Mouse (Mus musculus) MEL (cell line): ENCODE data around the gene Eprs. TPM values are rescaled to one million over a fixed set of nuclear protein-coding genes. Genes with fewer than 3 reads are reported as not detected.

Experiments used
- DNase-seq: peaks from one replicate; pipeline ENCODE4 v3.0.0; 2011; ENCODE audit warnings: low read depth, low spot score
- H3K27ac ChIP-seq: 2 replicates; pipeline ENCODE4 v1.5.1; 2012; ENCODE audit warnings: low read depth, mild to moderate bottlenecking, control low read depth, low read length, moderate library complexity; ENCODE audit not compliant: control insufficient read depth
- H3K27me3 ChIP-seq, 2 experiments: fragments of 150-350 bp in 1 of 2; sonication (generic) in 1 of 2; 2 replicates each; pipeline ENCODE4 v1.6.1; 2012; ENCODE audit warnings: low read length in 2 of 2, mild to moderate bottlenecking in 2 of 2, improper control_type of control experiment in 1 of 2, moderate library complexity in 1 of 2; ENCODE audit not compliant: insufficient read depth in 2 of 2, control insufficient read depth in 1 of 2
- H3K36me3 ChIP-seq, 2 experiments: 2 replicates each; pipeline ENCODE4 v1.6.1; 2012 to 2014; ENCODE audit warnings: low read length in 2 of 2, improper control_type of control experiment in 1 of 2, inconsistent platforms in 1 of 2, mild to moderate bottlenecking in 1 of 2; ENCODE audit not compliant: insufficient read depth in 2 of 2, control insufficient read depth in 1 of 2
- H3K4me1 ChIP-seq, 2 experiments: fragments of 150-350 bp in 1 of 2; sonication (generic) in 1 of 2; 2 replicates each; pipeline ENCODE4 v1.6.1; 2012; ENCODE audit warnings: low read length in 2 of 2, improper control_type of control experiment in 1 of 2, mild to moderate bottlenecking in 1 of 2; ENCODE audit not compliant: insufficient read depth in 2 of 2, control insufficient read depth in 1 of 2
- H3K4me3 ChIP-seq, 2 experiments: fragments of 150-350 bp in 1 of 2; sonication (generic) in 1 of 2; 2 replicates each; pipeline ENCODE4 v1.5.1; 2012; ENCODE audit warnings: low read depth in 2 of 2, low read length in 2 of 2, mild to moderate bottlenecking in 2 of 2, moderate library complexity in 2 of 2, control low read depth in 1 of 2, improper control_type of control experiment in 1 of 2; ENCODE audit not compliant: control insufficient read depth in 1 of 2, insufficient read depth in 1 of 2
- H3K79me2 ChIP-seq: 2 replicates; pipeline ENCODE4 v1.6.1; 2012; ENCODE audit warnings: mild to moderate bottlenecking, low read length, moderate library complexity; ENCODE audit not compliant: control insufficient read depth, poor library complexity, insufficient read depth
- H3K9ac ChIP-seq: 2 replicates; pipeline ENCODE4 v1.6.1; 2012; ENCODE audit warnings: low read depth, mild to moderate bottlenecking, control low read depth, low read length, moderate library complexity; ENCODE audit not compliant: control insufficient read depth, poor library complexity, severe bottlenecking
- H3K9me3 ChIP-seq: fragments of 150-350 bp; sonication (generic); replicated peaks from 2 replicates; pipeline ENCODE4 v1.6.1; 2012; ENCODE audit warnings: mild to moderate bottlenecking, low read length, improper control_type of control experiment, moderate library complexity; ENCODE audit not compliant: insufficient read depth
- BHLHE40 ChIP-seq: IDR thresholded peaks from 2 replicates; pipeline ENCODE4 v1.6.1; 2012; ENCODE audit warnings: low read depth, mild to moderate bottlenecking, inconsistent platforms, low read length, improper control_type of control experiment, borderline replicate concordance
- CHD2 ChIP-seq: IDR thresholded peaks from 2 replicates; pipeline ENCODE4 v1.6.1; 2011; ENCODE audit warnings: low read length, improper control_type of control experiment
- CTCF ChIP-seq, 3 experiments: IDR thresholded peaks in 2 of 3; conservative IDR thresholded peaks in 1 of 3; 2 replicates each; pipeline ENCODE4 v1.5.1; 2011 to 2012; ENCODE audit warnings: low read length in 3 of 3, low read depth in 2 of 3, mild to moderate bottlenecking in 2 of 3, improper control_type of control experiment in 1 of 3, inconsistent platforms in 1 of 3, mixed read lengths in 1 of 3, moderate library complexity in 1 of 3; ENCODE audit not compliant: control insufficient read depth in 1 of 3, insufficient read depth in 1 of 3, poor library complexity in 1 of 3, severe bottlenecking in 1 of 3
- E2F4 ChIP-seq: IDR thresholded peaks from 2 replicates; pipeline ENCODE4 v1.6.1; 2011; ENCODE audit warnings: low read depth, low read length, improper control_type of control experiment, borderline replicate concordance
- ELF1 ChIP-seq: IDR thresholded peaks from 2 replicates; pipeline ENCODE4 v1.6.1; 2014; ENCODE audit warnings: low read depth, mild to moderate bottlenecking, inconsistent platforms, low read length, improper control_type of control experiment, moderate library complexity
- EP300 ChIP-seq, 2 experiments: IDR thresholded peaks; 2 replicates each; pipeline ENCODE4 v1.6.1; 2011; ENCODE audit warnings: improper control_type of control experiment in 2 of 2, low read length in 2 of 2, low read depth in 1 of 2, mild to moderate bottlenecking in 1 of 2
- GABPA ChIP-seq: IDR thresholded peaks from 2 replicates; pipeline ENCODE4 v1.6.1; 2012; ENCODE audit warnings: low read depth, mild to moderate bottlenecking, inconsistent platforms, low read length, improper control_type of control experiment, moderate library complexity
- GATA1 ChIP-seq: IDR thresholded peaks from 2 replicates; pipeline ENCODE4 v1.6.1; 2011; ENCODE audit warnings: low read depth, low read length, improper control_type of control experiment
- JUND ChIP-seq: IDR thresholded peaks from 2 replicates; pipeline ENCODE4 v1.6.1; 2011; ENCODE audit warnings: low read depth, mild to moderate bottlenecking, improper control_type of control experiment, low read length
- KAT2A ChIP-seq: conservative IDR thresholded peaks from 2 replicates; pipeline ENCODE4 v1.6.1; 2012; ENCODE audit warnings: low read depth, low read length, improper control_type of control experiment, inconsistent platforms
- MAFK ChIP-seq: IDR thresholded peaks from 2 replicates; pipeline ENCODE4 v1.6.1; 2011; ENCODE audit warnings: low read depth, mild to moderate bottlenecking, low read length, improper control_type of control experiment, borderline replicate concordance
- MAX ChIP-seq: IDR thresholded peaks from 2 replicates; pipeline ENCODE4 v1.6.1; 2011; ENCODE audit warnings: low read length, improper control_type of control experiment
- MEF2A ChIP-seq: IDR thresholded peaks from 2 replicates; pipeline ENCODE4 v1.6.1; 2014; ENCODE audit warnings: low read depth, mild to moderate bottlenecking, inconsistent platforms, low read length, improper control_type of control experiment; ENCODE audit not compliant: poor library complexity, insufficient replicate concordance, severe bottlenecking; ENCODE audit errors: extremely low read depth
- MXI1 ChIP-seq: IDR thresholded peaks from 2 replicates; pipeline ENCODE4 v1.6.1; 2011; ENCODE audit warnings: mild to moderate bottlenecking, low read depth, low read length, improper control_type of control experiment
- MYB ChIP-seq: IDR thresholded peaks from 2 replicates; pipeline ENCODE4 v1.6.1; 2011; ENCODE audit warnings: mild to moderate bottlenecking, low read depth, low read length, improper control_type of control experiment
- MYC ChIP-seq: IDR thresholded peaks from 2 replicates; pipeline ENCODE4 v1.6.1; 2011; ENCODE audit warnings: low read depth, mild to moderate bottlenecking, low read length, improper control_type of control experiment, moderate library complexity
- NELFE ChIP-seq: IDR thresholded peaks from 2 replicates; pipeline ENCODE4 v1.6.1; 2011; ENCODE audit warnings: low read depth, low read length, improper control_type of control experiment
- NRF1 ChIP-seq: IDR thresholded peaks from 2 replicates; pipeline ENCODE4 v1.6.1; 2014; ENCODE audit warnings: low read depth, mild to moderate bottlenecking, inconsistent platforms, low read length, improper control_type of control experiment, moderate library complexity; ENCODE audit not compliant: poor library complexity, insufficient read depth, severe bottlenecking
- POLR2A ChIP-seq, 2 experiments: IDR thresholded peaks; 2 replicates each; pipeline ENCODE4 v1.6.1; 2011 to 2012; ENCODE audit warnings: low read length in 2 of 2, mild to moderate bottlenecking in 2 of 2, control low read depth in 1 of 2, improper control_type of control experiment in 1 of 2, low read depth in 1 of 2, moderate library complexity in 1 of 2; ENCODE audit not compliant: control insufficient read depth in 1 of 2, insufficient read depth in 1 of 2, poor library complexity in 1 of 2
- POLR2AphosphoS2 ChIP-seq: IDR thresholded peaks from 2 replicates; pipeline ENCODE4 v1.6.1; 2011; ENCODE audit warnings: low read length, improper control_type of control experiment
- POLR2AphosphoS5 ChIP-seq: IDR thresholded peaks from 2 replicates; pipeline ENCODE4 v1.6.1; 2012; ENCODE audit warnings: low read depth, borderline replicate concordance, mild to moderate bottlenecking, inconsistent platforms, low read length, moderate library complexity, mixed read lengths
- RCOR1 ChIP-seq: IDR thresholded peaks from 2 replicates; pipeline ENCODE4 v1.6.1; 2012; ENCODE audit warnings: low read depth, mild to moderate bottlenecking, inconsistent platforms, low read length, improper control_type of control experiment
- SIN3A ChIP-seq: IDR thresholded peaks from 2 replicates; pipeline ENCODE4 v1.6.1; 2012; ENCODE audit warnings: low read length, improper control_type of control experiment, inconsistent platforms
- SMC3 ChIP-seq: IDR thresholded peaks from 2 replicates; pipeline ENCODE4 v1.6.1; 2011; ENCODE audit warnings: low read depth, low read length, improper control_type of control experiment
- TAL1 ChIP-seq: IDR thresholded peaks from 2 replicates; pipeline ENCODE4 v1.6.1; 2012; ENCODE audit warnings: mild to moderate bottlenecking, inconsistent platforms, low read length, moderate library complexity, mixed read lengths
- TBP ChIP-seq: IDR thresholded peaks from 2 replicates; pipeline ENCODE4 v1.8.0; 2011; ENCODE audit warnings: low read depth, low read length, improper control_type of control experiment
- TCF12 ChIP-seq: IDR thresholded peaks from 2 replicates; pipeline ENCODE4 v1.6.1; 2014; ENCODE audit warnings: low read depth, mild to moderate bottlenecking, inconsistent platforms, low read length, improper control_type of control experiment, moderate library complexity
- UBTF ChIP-seq: IDR thresholded peaks from 2 replicates; pipeline ENCODE4 v1.6.1; 2012; ENCODE audit warnings: low read depth, mild to moderate bottlenecking, inconsistent platforms, low read length, improper control_type of control experiment, moderate library complexity, borderline replicate concordance; ENCODE audit not compliant: insufficient read depth
- ZC3H11A ChIP-seq: IDR thresholded peaks from 2 replicates; pipeline ENCODE4 v1.6.1; 2012; ENCODE audit warnings: low read depth, mild to moderate bottlenecking, inconsistent platforms, low read length, improper control_type of control experiment
- ZKSCAN1 ChIP-seq: IDR thresholded peaks from 2 replicates; pipeline ENCODE4 v1.6.1; 2012; ENCODE audit warnings: low read depth, mild to moderate bottlenecking, inconsistent platforms, low read length, improper control_type of control experiment, moderate library complexity
- ZMIZ1 ChIP-seq: IDR thresholded peaks from 2 replicates; pipeline ENCODE4 v1.6.1; 2012; ENCODE audit warnings: low read depth, mild to moderate bottlenecking, inconsistent platforms, low read length, improper control_type of control experiment, moderate library complexity
- ZNF384 ChIP-seq: IDR thresholded peaks from 2 replicates; pipeline ENCODE4 v1.6.1; 2012; ENCODE audit warnings: low read depth, mild to moderate bottlenecking, inconsistent platforms, low read length, improper control_type of control experiment
- polyA plus RNA-seq, 2 experiments: library from polyadenylated mRNA; stranded (reverse) in 1 of 2; unstranded in 1 of 2; fragments of >175 nt in 1 of 2; fragments of >200 nt in 1 of 2; gene quantifications; 2 replicates each; pipeline versions ENCODE4 v1.2.1 to v1.2.4; 2012; ENCODE audit warnings: low replicate concordance in 2 of 2, low read depth in 1 of 2; ENCODE audit not compliant: insufficient read length in 2 of 2, insufficient read depth in 1 of 2, missing spikeins in 1 of 2
- total RNA-seq: library from RNA; depleted of rRNA; stranded (reverse); fragments of 300-350 nt; gene quantifications from 2 replicates; pipeline ENCODE4 v1.2.3, GENCODE M21; 2012

Eprs gene
- total and polyA plus RNA-seq, 3 experiments, result 177 to 355 (median 177) TPM

DNA sequence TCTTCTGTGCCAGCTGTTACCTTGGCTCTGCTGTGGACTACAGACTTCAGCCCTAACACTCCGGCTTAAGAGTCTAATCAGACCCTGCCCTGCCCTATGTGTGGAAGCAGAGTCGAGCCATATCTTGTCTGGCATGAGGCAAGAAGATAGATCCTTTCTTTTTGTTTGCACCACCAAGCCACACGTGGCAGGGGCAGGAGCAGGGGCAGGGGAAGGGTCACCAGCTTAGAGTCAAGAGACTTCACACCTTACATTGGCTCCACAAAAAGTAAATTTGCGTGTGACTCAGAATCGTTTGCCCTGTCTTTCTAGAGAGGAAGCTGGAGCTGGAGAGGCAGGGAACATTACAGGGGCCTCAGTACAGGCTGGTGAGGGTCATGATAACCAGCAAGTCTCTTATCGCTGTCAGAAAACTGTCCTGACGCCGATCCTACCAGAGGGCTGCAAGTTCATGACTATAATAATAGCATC lies 106.7 kb downstream of the Eprs start (continued):
- TF ChIP-seq MEF2A (peak; percentile 35; the same call in 1 of the 2 replicates), EP300 (IDR thresholded peaks at IDR 0.05; ENCODE audit: low read depth in 1 of 2, low read length in 2 of 2) (peak; percentile 65 to 84), ZNF384 (no peak), POLR2A (IDR thresholded peaks at IDR 0.05; ENCODE audit: control insufficient read depth in 1 of 2, insufficient read depth in 1 of 2, low read depth in 1 of 2, low read length in 2 of 2, poor library complexity in 1 of 2) (no peak), MXI1 (peak; percentile 70), BHLHE40 (peak; percentile 71; the same call in 1 of the 2 replicates), ELF1 (0 out of 2 replicates have a peak, but pooled peaks have one; percentile 29), SIN3A (peak; percentile 53; the same call in 1 of the 2 replicates), CTCF (IDR thresholded peaks at IDR 0.05 in 2 of 3, conservative IDR thresholded peaks at IDR 0.05 in 1 of 3; ENCODE audit: control insufficient read depth in 1 of 3, insufficient read depth in 1 of 3, low read depth in 2 of 3, low read length in 3 of 3, poor library complexity in 1 of 3, severe bottlenecking in 1 of 3) (no peak)

DNA sequence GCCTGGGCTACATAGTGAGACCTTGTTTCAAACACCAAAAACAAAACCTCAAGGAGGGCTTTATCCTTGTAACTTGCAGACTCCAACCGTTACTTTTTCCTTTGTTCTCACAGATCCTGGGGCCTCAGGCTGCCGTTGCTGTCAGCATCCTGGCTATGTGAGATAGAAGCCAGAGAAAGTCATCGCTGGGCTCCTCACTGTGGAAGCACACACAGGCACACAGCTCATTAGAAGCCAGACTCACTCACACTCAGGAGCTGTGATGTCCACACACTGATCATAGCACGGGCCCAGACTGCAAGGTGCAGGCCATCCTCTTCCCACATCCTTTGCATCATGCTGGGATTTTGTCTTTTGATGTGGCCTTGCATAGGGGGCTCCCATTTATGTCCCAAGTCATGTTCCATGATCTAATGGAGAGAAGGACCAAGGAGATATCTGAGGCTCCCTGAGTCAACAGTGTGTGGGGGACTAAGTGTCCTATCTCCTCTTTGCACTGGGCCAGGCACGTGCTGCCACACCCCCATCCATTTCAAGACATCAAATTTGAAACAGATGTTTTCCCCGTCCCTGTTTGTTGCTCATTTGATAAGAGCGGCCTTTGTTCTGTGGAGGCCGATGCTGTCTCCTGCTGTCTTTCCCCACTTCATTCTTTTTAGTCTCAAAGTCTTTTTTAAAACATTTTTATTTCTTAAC lies 109.3 kb downstream of the Eprs start:
- Histone ChIP-seq H3K36me3 (peaks cover 0 to 39% of the 10 kb centered on the region in 2 experiments; a peak in 2 of 4 replicates), H3K4me1 (peaks cover 16 to 46% of the 10 kb centered on the region in 2 experiments), H3K27me3 (no peaks in the 10 kb centered on the region), H3K9ac (peak overlapping the region; percentile 1; the same call in 1 of the 2 replicates), H3K9me3 (no peaks in the 10 kb centered on the region), H3K79me2 (no peaks in the 10 kb centered on the region), H3K27ac (peak overlapping the region; percentile 79), H3K4me3 (no peak overlapping the region)
- peak; percentile 88 for DNase-seq
- peak; percentile 12; the same call in 1 of the 2 replicates for TF ChIP-seq ZNF384
- TF ChIP-seq ZKSCAN1, result no peak
- no peak for TF ChIP-seq NELFE
- no peak for TF ChIP-seq SMC3
- peak; percentile 93 for TF ChIP-seq GATA1
- TF ChIP-seq ZMIZ1, result no peak
- TF ChIP-seq ZC3H11A, result no peak
- TF ChIP-seq BHLHE40, result peak; percentile 100
- peak; percentile 95 for TF ChIP-seq MYC
- TF ChIP-seq CHD2, result no peak
- no peak for TF ChIP-seq GABPA
- peak; percentile 83 to 96 for TF ChIP-seq EP300 (IDR thresholded peaks at IDR 0.05; ENCODE audit: low read depth in 1 of 2, low read length in 2 of 2)
- no peak for TF ChIP-seq NRF1
- TF ChIP-seq MAX, result peak; percentile 96
- no peak for TF ChIP-seq TBP
- no peak for TF ChIP-seq UBTF
- TF ChIP-seq CTCF (IDR thresholded peaks at IDR 0.05 in 2 of 3, conservative IDR thresholded peaks at IDR 0.05 in 1 of 3; ENCODE audit: control insufficient read depth in 1 of 3, insufficient read depth in 1 of 3, low read depth in 2 of 3, low read length in 3 of 3, poor library complexity in 1 of 3, severe bottlenecking in 1 of 3), result no peak
- TF ChIP-seq POLR2A (IDR thresholded peaks at IDR 0.05; ENCODE audit: control insufficient read depth in 1 of 2, insufficient read depth in 1 of 2, low read depth in 1 of 2, low read length in 2 of 2, poor library complexity in 1 of 2), result no peak
- peak; percentile 98 for TF ChIP-seq TCF12
- TF ChIP-seq RCOR1, result peak; percentile 72
- TF ChIP-seq JUND, result no peak
- TF ChIP-seq KAT2A, result no peak
- TF ChIP-seq POLR2AphosphoS5, result no peak
- peak; percentile 94 for TF ChIP-seq TAL1
- no peak; the same call in 1 of the 2 replicates for TF ChIP-seq MAFK
- 0 out of 2 replicates have a peak, but pooled peaks have one; percentile 55 for TF ChIP-seq MYB
- TF ChIP-seq E2F4, result no peak
- TF ChIP-seq POLR2AphosphoS2, result no peak
